Mouse (Mus musculus) neutrophil, adult 83 days (primary cell): ENCODE results near the gene 2200002J24Rik. TPM values are rescaled to one million over a fixed set of nuclear protein-coding genes. Genes with fewer than 3 reads are reported as not detected.

Experiments used
- total RNA-seq, 2 experiments: library from RNA; stranded (reverse); gene quantifications; one replicate each; pipeline ENCODE4 v1.2.4; 2023

2200002J24Rik gene
- total RNA-seq = not detected

DNA sequence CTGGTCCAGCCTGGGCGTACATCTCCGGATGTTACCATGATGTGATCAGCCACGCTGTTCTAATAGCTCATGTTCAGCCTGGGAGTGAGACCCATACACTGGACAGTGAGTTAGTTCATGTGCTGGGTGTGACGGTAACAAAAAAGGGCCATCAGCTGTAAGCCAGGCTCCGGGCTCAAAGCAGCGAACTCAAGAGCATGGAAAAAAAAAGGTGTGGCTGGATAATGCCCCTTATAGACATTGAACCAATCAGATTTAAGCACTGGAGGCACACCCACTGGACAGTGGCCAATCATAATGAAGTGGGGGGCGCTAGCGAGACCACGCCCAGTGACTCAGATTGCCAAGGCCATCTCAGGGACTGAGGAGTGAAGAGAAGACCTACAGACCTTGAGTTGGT is at the start of gene 2200002J24Rik:
TSS of gene 2200002J24Rik (plus strand) at position 338 of the 400 bp plus-strand sequence.

DNA sequence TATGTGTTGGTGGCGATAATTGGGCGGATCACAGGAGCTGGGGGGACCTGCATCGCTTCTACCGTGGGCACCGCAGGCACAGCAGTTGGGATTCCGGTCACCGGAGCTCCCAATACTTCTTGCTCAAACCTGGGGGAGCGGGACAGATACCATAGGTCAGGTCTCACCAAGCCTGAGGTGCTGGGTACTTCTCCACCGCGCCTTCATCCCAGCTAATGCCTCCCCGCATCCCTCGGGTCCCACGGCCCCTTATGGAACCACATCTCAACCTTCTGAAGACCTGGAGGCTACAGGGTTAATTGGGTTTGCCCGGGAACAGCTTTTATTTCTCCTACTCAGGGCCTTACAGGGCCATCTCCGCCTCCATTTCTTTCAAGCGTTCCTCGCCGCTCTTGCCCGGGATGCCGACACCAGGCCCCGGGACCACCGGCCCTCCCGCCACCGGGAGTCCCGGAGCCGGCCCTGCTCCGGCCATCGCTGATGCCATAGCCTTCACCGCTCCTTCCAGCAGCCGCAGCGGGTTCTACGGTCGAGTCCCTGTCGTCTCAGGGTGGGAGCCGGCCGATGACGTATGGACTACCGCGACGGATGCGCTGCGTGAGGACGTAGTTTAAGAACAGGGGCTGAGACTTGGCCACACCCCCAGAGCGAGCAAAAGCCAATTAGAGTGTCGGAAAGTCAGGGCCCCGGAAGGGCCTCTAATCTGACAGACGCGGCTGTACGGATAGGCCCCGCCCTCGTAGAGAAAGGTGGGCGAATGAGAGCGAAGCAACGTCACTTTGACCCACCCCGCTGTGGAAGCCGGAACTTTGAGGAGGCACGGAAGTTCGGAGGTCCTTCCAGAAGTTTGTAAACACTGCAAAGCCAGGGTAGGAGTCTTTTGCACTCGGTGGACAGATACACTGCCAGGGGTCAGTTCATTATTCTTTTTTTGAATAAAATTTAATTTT is 48.9 kb upstream of the 2200002J24Rik start, which contains the start of gene Rbm42:
TSS of gene Rbm42 (minus strand) at position 727 of the 950 bp plus-strand sequence.

DNA sequence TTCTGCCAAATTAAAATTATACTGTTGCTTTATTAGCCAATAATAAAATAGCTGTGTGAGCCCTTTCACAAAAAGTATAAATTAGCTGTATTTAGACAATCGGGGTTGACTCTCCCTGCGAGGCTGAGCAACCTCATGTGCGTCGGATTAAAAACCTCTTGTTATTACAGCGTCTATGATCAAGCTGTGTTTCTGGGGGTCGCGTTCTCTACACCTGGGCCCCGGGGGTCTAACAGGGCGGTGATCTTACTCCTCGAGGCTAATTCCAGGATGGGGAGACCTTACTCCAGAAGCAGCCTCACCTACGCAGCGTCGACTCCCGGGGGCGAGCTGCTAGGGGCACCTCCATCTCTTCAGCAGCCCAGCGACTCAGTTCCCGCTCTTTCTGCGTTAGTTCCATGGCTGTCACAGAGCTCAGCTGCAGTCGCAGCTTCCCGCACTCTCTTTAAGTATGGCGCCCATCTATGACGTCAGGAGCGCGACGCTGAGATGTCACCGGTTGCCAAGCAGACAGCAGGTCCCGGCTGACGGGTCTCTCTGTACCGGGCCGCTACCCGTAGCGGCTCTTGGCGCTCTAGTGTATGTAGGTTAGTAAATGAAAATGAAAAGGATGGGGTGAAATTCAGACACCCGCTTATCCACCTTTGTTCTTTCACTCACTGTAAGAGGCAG is 34.1 kb upstream of the 2200002J24Rik start, which contains the start of gene Haus5:
TSS of gene Haus5 (minus strand) at position 466 of the 672 bp plus-strand sequence.

DNA sequence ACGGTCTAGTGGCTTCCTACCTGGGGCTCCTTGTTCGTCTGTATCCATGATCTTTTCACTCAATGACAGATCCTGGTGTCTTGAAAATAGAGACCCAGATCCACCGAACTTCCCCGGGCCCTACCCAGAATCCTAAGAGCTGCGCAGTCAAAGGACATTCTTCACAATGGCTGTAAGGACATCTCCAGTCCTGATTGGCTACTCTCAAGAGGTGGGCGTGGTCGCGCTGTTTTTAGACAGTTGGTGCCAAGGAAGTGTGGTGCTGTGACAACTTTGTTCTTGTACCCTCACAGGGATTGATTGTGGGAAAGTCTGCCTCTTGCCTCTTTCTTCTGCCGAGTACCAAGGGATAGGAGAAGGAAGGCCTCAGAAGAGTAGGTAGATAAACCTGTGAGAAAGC is 27.2 kb upstream of the 2200002J24Rik start, which contains the start of gene Pmis2:
TSS of gene Pmis2 (minus strand) at position 126 of the 400 bp plus-strand sequence.

DNA sequence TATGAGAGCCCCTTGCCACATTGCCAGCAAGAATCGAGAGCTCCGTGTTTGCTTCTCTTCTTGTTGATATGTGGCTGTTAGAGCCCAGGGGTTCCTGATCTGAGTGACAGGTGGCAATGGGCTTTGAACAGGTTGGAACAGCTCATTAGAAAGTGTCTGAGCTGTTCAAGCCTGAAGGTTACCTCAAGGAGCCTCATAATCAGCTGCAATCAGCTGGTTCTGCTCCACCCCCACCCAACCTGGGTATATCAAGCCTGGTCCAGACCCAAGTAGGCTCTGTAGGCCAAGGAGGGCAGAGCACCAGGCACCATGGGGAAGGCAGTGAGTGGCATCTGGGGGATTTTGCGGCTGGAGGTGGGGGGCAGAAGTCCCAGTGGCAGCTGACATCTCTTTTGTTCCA is 13.2 kb downstream of the 2200002J24Rik start, which contains the start of gene Atp4a:
TSS of gene Atp4a (plus strand) at position 268 of the 400 bp plus-strand sequence.

DNA sequence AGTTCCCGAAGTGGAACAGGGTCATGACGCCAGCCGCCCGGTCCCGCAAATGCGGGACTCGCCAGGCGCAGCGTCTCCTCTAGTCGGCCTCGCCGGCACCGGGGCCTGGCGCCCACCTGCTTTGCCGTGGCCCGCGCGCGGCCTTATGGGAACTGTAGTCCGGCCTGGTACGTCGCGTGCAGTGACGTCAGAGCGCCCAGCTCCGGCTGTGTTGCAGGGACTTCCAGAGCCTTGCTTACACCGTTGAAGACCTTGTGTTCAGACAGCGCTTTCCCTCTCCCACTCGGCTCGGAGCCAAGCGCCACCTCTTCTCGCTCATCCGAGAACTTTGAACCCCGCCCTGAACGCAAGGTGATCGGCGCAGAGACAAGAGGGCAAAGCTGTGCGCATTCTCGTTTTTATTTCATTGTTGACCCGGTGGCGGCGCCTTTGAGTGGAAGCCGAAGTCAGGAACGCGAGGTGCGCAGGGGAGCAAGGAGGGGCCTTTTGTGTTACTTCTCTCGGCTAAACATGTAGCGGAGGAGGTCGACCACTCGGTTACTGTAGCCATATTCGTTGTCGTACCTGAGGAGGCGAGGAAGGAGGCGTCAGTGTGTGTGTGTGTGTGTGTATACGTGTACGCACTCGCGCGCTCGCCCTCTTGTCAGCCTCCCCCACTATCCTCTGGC is 30.8 kb downstream of the 2200002J24Rik start, which contains the start of gene Tmem147:
TSS of gene Tmem147 (minus strand) at position 145 of the 668 bp plus-strand sequence.

DNA sequence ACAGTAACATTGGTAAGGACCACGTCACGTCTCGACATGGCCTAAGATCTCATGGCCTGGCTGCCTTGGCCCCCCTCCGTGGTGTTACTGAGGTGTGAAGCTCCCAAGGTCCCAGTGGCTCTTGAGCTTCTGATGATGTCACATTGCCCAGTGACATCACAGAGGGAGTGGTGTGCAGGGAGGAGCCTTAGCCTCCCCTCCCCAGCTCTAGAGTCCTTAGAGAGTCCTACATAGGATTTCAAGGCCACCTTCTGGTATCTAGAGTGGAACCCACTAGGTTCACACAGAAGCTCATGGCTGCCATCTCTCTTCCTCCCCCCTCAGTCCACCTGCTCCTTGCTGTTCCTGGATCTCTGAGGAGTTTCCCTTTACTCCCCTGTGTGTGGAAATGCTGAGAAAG is 44.9 kb downstream of the 2200002J24Rik start, which contains the start of gene Gapdhs:
TSS of gene Gapdhs (minus strand) at position 65 of the 400 bp plus-strand sequence.

Other genes with a start within 250 kb of the 2200002J24Rik start
- gene Kirrel2, start 241.2 kb upstream of the 2200002J24Rik start, total RNA-seq = not detected
- not detected for gene Nphs1, start 240.6 kb upstream of the 2200002J24Rik start, total RNA-seq
- not detected for gene Prodh2, start 205.3 kb upstream of the 2200002J24Rik start, total RNA-seq
- gene Arhgap33, start 163.9 kb upstream of the 2200002J24Rik start, total RNA-seq = 10 to 100 TPM; 17.6 to 19.1 TPM
- gene Hspb6, start 146.7 kb upstream of the 2200002J24Rik start, total RNA-seq = 1 to 10 TPM; 5.0 to 5.5 TPM
- 1 to 10 TPM; 4.4 to 5.1 TPM for gene Proser3, start 146.6 kb upstream of the 2200002J24Rik start, total RNA-seq
- gene Lin37, start 139.1 kb upstream of the 2200002J24Rik start, total RNA-seq = 10 to 100 TPM; 24.1 to 36.0 TPM
- 10 to 100 TPM; 36.6 to 41.9 TPM for gene U2af1l4, start 135.6 kb upstream of the 2200002J24Rik start, total RNA-seq
- gene Gm49396, start 135.6 kb upstream of the 2200002J24Rik start, total RNA-seq = 1 to 10 TPM; 4.6 to 5.6 TPM
- 100 to 1,000 TPM; 117 to 126 TPM for gene Psenen, start 135.3 kb upstream of the 2200002J24Rik start, total RNA-seq
- gene Igflr1, start 133.5 kb upstream of the 2200002J24Rik start, total RNA-seq = 1 to 10 TPM; 2.3 to 4.4 TPM
- gene Kmt2b, start 110.2 kb upstream of the 2200002J24Rik start, total RNA-seq = 10 to 100 TPM; 51.8 to 52.4 TPM
- gene Zbtb32, start 100.0 kb upstream of the 2200002J24Rik start, total RNA-seq = under 1 TPM in 1 of 2 experiments, not detected in 1; 0.44 TPM
- under 1 TPM in 1 of 2 experiments, not detected in 1; 0.29 TPM for gene Upk1a, start 86.1 kb upstream of the 2200002J24Rik start, total RNA-seq
- 100 to 1,000 TPM; 236 to 278 TPM for gene Cox6b1, start 72.8 kb upstream of the 2200002J24Rik start, total RNA-seq
- gene Etv2, start 63.1 kb upstream of the 2200002J24Rik start, total RNA-seq = not detected
- gene Rbm42, start 48.6 kb upstream of the 2200002J24Rik start, total RNA-seq = 10 to 100 TPM; 73.6 to 73.7 TPM
- 10 to 100 TPM; 19.2 to 25.8 TPM for gene Haus5, start 33.9 kb upstream of the 2200002J24Rik start, total RNA-seq
- not detected for gene Pmis2, start 27.3 kb upstream of the 2200002J24Rik start, total RNA-seq
- gene Atp4a, start 13.3 kb downstream of the 2200002J24Rik start, total RNA-seq = under 1 TPM in 1 of 2 experiments, not detected in 1; 0.99 TPM
- gene Tmem147, start 30.6 kb downstream of the 2200002J24Rik start, total RNA-seq = 10 to 100 TPM; 35.2 to 35.7 TPM
- not detected for gene Gapdhs, start 44.8 kb downstream of the 2200002J24Rik start, total RNA-seq
- 1 to 10 TPM; 1.3 to 2.7 TPM for gene Sbsn, start 52.5 kb downstream of the 2200002J24Rik start, total RNA-seq
- 1 to 10 TPM; 2.8 to 4.5 TPM for gene Dmkn, start 64.8 kb downstream of the 2200002J24Rik start, total RNA-seq
- not detected for gene Krtdap, start 89.0 kb downstream of the 2200002J24Rik start, total RNA-seq
- 10 to 100 TPM; 41.2 to 51.1 TPM for gene Ffar2, start 124.8 kb downstream of the 2200002J24Rik start, total RNA-seq
- gene Ffar3, start 157.3 kb downstream of the 2200002J24Rik start, total RNA-seq = not detected
- gene Ffar1, start 162.6 kb downstream of the 2200002J24Rik start, total RNA-seq = not detected
- gene Cd22, start 181.4 kb downstream of the 2200002J24Rik start, total RNA-seq = 1 to 10 TPM; 2.2 to 3.4 TPM
- gene Mag, start 215.9 kb downstream of the 2200002J24Rik start, total RNA-seq = 1 to 10 TPM; 1.3 to 1.6 TPM
- not detected for gene Hamp2, start 225.8 kb downstream of the 2200002J24Rik start, total RNA-seq
- not detected for gene Hamp, start 245.1 kb downstream of the 2200002J24Rik start, total RNA-seq